Mouse (Mus musculus) embryonic facial prominence, embryonic 14.5 days (tissue): ENCODE results near the gene Tbc1d1. TPM values are rescaled to one million over a fixed set of nuclear protein-coding genes. Genes with fewer than 3 reads are reported as not detected.

ENCODE experiments used
- ATAC-seq: fragments of 200-750 bp; cut with Nextera tagmentation; 2 replicates; pipeline ENCODE4 v1.8.0; 2017; ENCODE audit warnings: low read depth, moderate number of reproducible peaks, moderate TSS enrichment
- DNase-seq: peaks from one replicate; pipeline ENCODE4 v3.0.0-alpha.2; 2015; ENCODE audit warnings: low spot score
- H3K27ac ChIP-seq: fragments of 300-500 bp; sonication (generic); replicated peaks from 2 replicates; pipeline ENCODE4 v1.5.1; 2014; ENCODE audit warnings: low read depth, mild to moderate bottlenecking, low read length, moderate library complexity
- H3K27me3 ChIP-seq: fragments of 300-500 bp; sonication (generic); replicated peaks from 2 replicates; pipeline ENCODE4 v1.6.1; 2014; ENCODE audit warnings: low read length; ENCODE audit not compliant: control insufficient read depth, insufficient read depth
- H3K36me3 ChIP-seq: fragments of 300-500 bp; sonication (generic); 2 replicates; pipeline ENCODE4 v1.6.1; 2014; ENCODE audit warnings: low read length, mixed read lengths; ENCODE audit not compliant: control insufficient read depth, insufficient read depth
- H3K4me1 ChIP-seq: fragments of 300-500 bp; sonication (generic); 2 replicates; pipeline ENCODE4 v1.6.1; 2014; ENCODE audit warnings: antibody characterized with exemption, low read length; ENCODE audit not compliant: control insufficient read depth, insufficient read depth
- H3K4me2 ChIP-seq: fragments of 300-500 bp; sonication (generic); 2 replicates; pipeline ENCODE4 v1.6.1; 2014; ENCODE audit warnings: low read depth, mild to moderate bottlenecking, low read length, moderate library complexity, mixed read lengths
- H3K4me3 ChIP-seq: fragments of 300-500 bp; sonication (generic); 2 replicates; pipeline ENCODE4 v1.5.1; 2014; ENCODE audit warnings: low read depth, mild to moderate bottlenecking, low read length
- H3K9ac ChIP-seq: fragments of 300-500 bp; sonication (generic); 2 replicates; pipeline ENCODE4 v1.6.1; 2014; ENCODE audit warnings: low read depth, mild to moderate bottlenecking, low read length, moderate library complexity, mixed read lengths
- H3K9me3 ChIP-seq: fragments of 300-500 bp; sonication (generic); 2 replicates; pipeline ENCODE4 v1.6.1; 2016; ENCODE audit warnings: low read length; ENCODE audit not compliant: control insufficient read depth
- WGBS: fragments of 180-500 bp; shearing (Covaris S2); extraction: QIAGEN DNeasy Blood & Tissue Kit; methylation state at CpG from one replicate; pipeline ENCODE4 v1.1.7; 2014; 5-methylcytosine and 5-hydroxymethylcytosine counted together
- polyA plus RNA-seq: library from polyadenylated mRNA; unstranded; fragments of >200 nt; fragmentation: Nextera tagmentation; extraction: Ambion mirVana; gene quantifications from 2 replicates; pipeline ENCODE4 v1.2.1, GENCODE M21; 2014

Tbc1d1 gene
- polyA plus RNA-seq, 1 experiment from 2014 or later: 19.1 TPM

DNA sequence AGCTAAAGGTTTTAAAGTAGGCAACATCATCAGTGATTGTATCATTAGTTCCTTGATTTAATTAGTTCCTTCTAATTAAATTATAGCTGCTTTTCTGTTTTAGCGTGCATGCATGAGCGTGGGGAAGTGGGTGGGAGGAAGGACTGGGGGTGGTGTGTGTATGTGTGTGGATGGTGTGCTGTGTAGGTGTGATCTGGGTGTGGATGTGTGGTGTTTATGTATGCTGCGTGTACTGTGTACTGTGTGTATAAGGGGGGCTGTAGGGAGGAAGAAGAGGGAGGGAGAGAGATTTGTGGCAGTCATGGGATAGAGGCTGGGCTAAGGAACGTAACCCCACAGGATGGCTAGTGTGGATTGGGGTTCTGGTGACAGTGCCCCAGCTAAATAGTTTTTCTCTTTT lies 129.2 kb downstream of the Tbc1d1 start:
- 87% methylated on average over 4 of the region's 4 CpGs for WGBS
- H3K4me1 ChIP-seq: 0 out of 2 replicates have a peak, but pooled peaks cover 3% of the 10 kb centered on the region
- no peak overlapping the region for H3K4me2 ChIP-seq
- H3K27ac ChIP-seq: no peak overlapping the region
- no peak overlapping the region for H3K9ac ChIP-seq
- H3K27me3 ChIP-seq: no peaks in the 10 kb centered on the region
- no peak overlapping the region for H3K4me3 ChIP-seq
- H3K9me3 ChIP-seq: no peaks in the 10 kb centered on the region
- ATAC-seq (no peak), DNase-seq (no peak)
- H3K36me3 ChIP-seq: peaks cover 38% of the 10 kb centered on the region

DNA sequence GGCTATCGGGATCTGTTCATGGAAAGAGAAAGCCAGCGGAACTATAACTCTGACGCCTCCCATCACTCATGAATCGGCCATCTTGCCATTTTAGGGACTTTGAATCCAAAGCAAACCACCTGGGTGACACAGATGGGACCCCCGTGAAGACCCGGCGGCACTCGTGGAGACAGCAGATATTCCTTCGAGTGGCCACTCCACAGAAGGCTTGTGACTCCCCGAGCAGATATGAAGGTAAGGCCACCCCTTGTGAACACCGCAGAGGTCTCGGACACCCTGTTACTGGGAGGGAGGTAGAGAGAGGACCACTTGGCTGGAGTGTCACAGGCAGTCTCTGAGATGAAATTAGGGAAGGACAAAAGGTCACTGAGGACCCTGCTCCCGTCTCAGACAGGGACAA lies 129.7 kb downstream of the Tbc1d1 start:
- H3K9ac ChIP-seq: no peak overlapping the region
- H3K4me1 ChIP-seq: 0 out of 2 replicates have a peak, but pooled peaks cover 3% of the 10 kb centered on the region
- no peak overlapping the region for H3K4me2 ChIP-seq
- ATAC-seq (no peak), DNase-seq (no peak)
- no peak overlapping the region for H3K4me3 ChIP-seq
- H3K36me3 ChIP-seq: peaks cover 33% of the 10 kb centered on the region
- no peaks in the 10 kb centered on the region for H3K27me3 ChIP-seq
- H3K9me3 ChIP-seq: no peaks in the 10 kb centered on the region
- 93% methylated on average over 13 of the region's 13 CpGs for WGBS
- no peak overlapping the region for H3K27ac ChIP-seq

DNA sequence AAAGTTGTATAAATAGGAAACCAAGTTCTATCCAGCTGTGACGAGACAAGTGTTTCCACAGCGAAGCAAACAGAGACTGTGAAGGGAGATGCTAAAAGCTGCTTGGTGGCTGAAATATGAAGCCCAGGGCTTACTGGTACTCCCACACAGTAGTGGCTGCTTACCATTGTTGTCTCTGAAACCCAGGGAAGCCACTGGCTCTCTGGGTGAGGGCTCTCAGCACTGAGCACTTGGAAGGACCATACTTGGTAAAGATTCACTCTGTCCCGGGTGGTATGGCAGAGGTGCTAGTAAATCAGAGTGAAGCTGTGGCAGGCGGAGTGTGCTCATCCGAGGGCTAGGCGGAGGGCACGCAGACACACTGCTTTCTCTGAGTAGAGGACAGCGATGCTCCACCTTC lies 131.2 kb downstream of the Tbc1d1 start:
- WGBS: 87% methylated on average over 8 of the region's 8 CpGs
- no peak overlapping the region for H3K4me2 ChIP-seq
- H3K9ac ChIP-seq: no peak overlapping the region
- DNase-seq (no peak), ATAC-seq (no peak)
- H3K9me3 ChIP-seq: no peaks in the 10 kb centered on the region
- no peaks in the 10 kb centered on the region for H3K27me3 ChIP-seq
- peaks cover 24% of the 10 kb centered on the region for H3K36me3 ChIP-seq
- no peak overlapping the region for H3K4me3 ChIP-seq
- H3K27ac ChIP-seq: no peak overlapping the region
- 0 out of 2 replicates have a peak, but pooled peaks cover 3% of the 10 kb centered on the region for H3K4me1 ChIP-seq

DNA sequence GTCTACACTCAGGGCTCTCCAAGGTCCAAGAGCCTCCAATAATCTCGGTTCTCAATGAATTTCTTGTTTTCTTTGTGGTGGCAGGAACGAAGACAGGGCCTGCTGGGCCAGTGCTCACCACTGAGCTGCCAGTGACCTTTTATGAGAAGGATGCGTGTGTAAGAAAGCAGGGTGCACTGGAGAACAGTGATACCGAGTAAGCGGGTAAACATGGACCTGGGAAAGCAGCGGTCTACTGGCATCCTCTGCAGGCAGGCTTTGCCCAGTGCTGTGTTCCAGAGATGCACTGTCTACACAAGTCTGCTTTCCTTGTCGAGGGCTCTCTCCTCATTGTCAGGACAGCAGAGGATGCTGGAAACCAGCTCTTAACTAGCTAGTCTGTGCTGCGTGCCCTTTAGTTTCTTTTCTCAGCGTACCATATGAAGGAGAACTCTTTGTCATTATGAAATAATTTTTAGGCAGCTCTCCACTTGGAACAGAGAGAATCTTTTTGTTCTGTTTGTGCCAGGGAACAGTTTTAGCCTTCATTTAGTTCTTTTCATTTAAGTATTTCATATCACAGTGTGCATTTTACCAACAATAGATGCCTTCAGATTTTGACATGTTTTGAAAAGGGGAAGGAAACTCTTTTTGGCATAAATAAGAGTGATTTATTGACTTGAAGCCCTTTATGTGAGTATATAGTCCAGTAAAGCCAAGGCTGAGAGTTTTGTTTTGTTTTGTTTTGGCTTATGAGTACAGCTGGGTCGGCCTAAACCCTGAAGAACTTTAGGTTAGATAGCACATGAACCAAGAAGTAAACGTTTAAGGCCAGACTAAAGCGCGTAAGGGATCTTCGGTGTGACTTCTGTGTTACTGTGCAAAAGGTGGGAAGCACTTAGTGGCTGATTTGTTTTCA lies 132.2 kb downstream of the Tbc1d1 start:
- H3K27me3 ChIP-seq: no peaks in the 10 kb centered on the region
- H3K4me3 ChIP-seq: no peak overlapping the region
- 0 out of 2 replicates have a peak, but pooled peaks cover 3% of the 10 kb centered on the region for H3K4me1 ChIP-seq
- no peaks in the 10 kb centered on the region for H3K9me3 ChIP-seq
- ATAC-seq (no peak), DNase-seq (no peak)
- H3K36me3 ChIP-seq: peaks cover 15% of the 10 kb centered on the region; the same call in 1 of the 2 replicates
- no peak overlapping the region for H3K4me2 ChIP-seq
- WGBS: 89% methylated on average over 14 of the region's 14 CpGs
- H3K9ac ChIP-seq: no peak overlapping the region
- no peak overlapping the region for H3K27ac ChIP-seq

DNA sequence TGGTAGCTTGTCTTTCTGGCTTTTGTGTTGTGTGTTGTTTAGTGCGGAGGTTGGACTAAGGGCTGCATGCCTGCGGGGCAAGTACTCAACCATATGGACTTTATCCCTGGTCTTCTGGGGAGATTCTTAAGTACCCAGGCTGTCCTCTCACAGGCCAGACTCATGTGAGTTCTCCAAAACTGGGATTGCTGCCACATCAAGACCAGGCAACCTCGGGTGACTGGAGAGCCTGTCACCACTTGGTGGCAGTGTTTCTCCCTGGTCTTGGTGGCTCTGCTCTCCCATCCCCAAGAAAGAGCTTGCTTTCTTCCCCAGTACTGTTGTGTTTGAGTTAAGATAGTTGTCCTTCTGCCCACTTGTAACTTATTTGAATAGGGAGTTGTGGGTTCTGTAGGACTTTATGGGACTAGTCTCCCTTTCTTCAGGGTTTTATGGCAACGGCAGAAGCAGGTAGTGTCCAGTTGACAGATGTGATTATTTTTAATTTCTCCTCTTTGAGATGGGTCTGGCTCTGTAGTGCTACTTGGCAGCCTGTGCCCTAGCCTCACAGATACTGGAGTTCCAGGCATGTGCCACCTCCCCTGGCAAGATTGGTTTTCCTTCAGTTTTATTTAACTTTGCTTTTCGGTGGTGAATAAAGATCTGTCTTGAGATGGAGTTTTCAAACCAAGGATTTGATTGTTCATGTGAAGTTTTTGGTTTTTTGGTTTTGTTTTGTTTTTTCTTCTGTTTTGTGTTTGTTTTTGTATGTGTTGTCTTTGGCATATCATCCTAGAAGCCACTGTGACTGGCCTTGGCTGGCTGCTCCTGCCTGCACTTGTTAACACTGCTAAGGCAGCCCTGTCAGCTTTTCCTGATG lies 133.3 kb downstream of the Tbc1d1 start:
- no peak overlapping the region for H3K27ac ChIP-seq
- H3K4me2 ChIP-seq: no peak overlapping the region
- H3K9me3 ChIP-seq: no peaks in the 10 kb centered on the region
- no peak overlapping the region for H3K4me3 ChIP-seq
- peak; percentile 89 for DNase-seq
- no peaks in the 10 kb centered on the region for H3K27me3 ChIP-seq
- 0 out of 2 replicates have a peak, but pooled peaks cover 3% of the 10 kb centered on the region for H3K4me1 ChIP-seq
- peak; percentile 75 for ATAC-seq
- peaks cover 15% of the 10 kb centered on the region; the same call in 1 of the 2 replicates for H3K36me3 ChIP-seq
- no peak overlapping the region for H3K9ac ChIP-seq
- WGBS: 58% methylated on average over 5 of the region's 5 CpGs

DNA sequence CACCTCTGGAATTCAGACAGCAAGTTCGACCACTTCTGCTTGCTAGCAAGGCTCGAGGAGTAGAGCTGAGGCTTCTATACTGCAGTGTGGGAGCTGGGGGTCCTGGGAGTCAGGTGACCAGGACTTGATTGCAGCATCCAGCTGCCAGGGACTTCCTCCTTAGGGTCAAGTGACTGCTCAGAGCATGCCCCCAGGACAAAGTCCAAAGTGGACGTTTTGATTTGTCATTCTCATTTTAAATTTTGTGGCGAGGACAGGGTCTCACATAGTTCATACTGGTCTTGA lies 133.9 kb downstream of the Tbc1d1 start:
- no peak overlapping the region for H3K4me3 ChIP-seq
- ATAC-seq: no peak
- no peak overlapping the region for H3K4me2 ChIP-seq
- no peak overlapping the region for H3K9ac ChIP-seq
- WGBS: 37% methylated on average over 4 of the region's 4 CpGs
- no peak for DNase-seq
- H3K9me3 ChIP-seq: no peaks in the 10 kb centered on the region
- H3K4me1 ChIP-seq: 0 out of 2 replicates have a peak, but pooled peaks cover 3% of the 10 kb centered on the region
- peaks cover 15% of the 10 kb centered on the region; the same call in 1 of the 2 replicates for H3K36me3 ChIP-seq
- H3K27me3 ChIP-seq: no peaks in the 10 kb centered on the region
- no peak overlapping the region for H3K27ac ChIP-seq

DNA sequence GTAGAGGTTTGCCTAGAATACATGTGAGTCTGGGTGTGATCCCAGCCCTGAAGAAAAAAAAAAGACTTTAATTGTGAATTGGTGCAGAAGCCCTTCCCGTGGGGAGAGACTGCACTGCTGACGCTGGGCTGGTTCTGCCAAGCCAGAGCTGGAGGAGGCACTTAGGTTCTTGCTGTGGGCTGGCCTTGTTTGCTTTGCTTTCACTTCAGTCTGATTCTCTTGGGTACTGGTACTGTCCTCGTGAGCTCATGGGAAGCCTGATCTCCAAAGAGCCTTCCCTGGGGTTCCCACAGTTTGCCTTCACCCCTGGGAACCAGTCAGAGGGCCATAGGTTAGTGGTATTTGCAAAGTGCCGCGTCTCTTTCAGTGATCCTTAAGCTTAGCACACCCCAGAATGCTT lies 135.6 kb downstream of the Tbc1d1 start:
- Histone ChIP-seq H3K9ac (no peak overlapping the region), H3K4me1 (0 out of 2 replicates have a peak, but pooled peaks cover 3% of the 10 kb centered on the region), H3K27me3 (no peaks in the 10 kb centered on the region), H3K9me3 (no peaks in the 10 kb centered on the region), H3K4me3 (no peak overlapping the region), H3K4me2 (no peak overlapping the region), H3K27ac (no peak overlapping the region), H3K36me3 (peaks cover 17% of the 10 kb centered on the region; the same call in 1 of the 2 replicates)
- ATAC-seq: no peak
- WGBS: 68% methylated on average over 5 of the region's 5 CpGs
- DNase-seq: no peak

DNA sequence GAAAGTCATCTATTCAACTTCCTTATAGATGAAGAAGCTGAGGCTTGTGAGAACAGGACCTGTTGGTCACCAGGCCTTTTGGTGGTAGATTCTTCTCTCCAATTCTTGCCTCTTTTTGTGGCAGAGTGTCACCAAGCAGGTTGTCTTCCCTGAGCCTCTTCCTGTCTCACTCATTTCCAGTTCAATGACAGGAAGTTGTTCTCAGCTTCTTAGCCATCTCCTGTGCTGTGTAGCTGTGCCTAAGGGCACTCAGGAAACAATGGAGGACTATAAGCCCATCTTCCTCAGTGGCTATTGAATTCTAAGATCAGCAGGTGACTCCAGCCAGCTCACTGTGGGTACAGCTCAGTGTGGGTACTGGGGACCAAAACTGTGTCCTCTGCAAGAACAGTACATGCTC lies 139.5 kb downstream of the Tbc1d1 start:
- DNase-seq (no peak), ATAC-seq (no peak)
- no peaks in the 10 kb centered on the region for H3K27me3 ChIP-seq
- H3K9ac ChIP-seq: no peak overlapping the region
- no peak overlapping the region for H3K4me3 ChIP-seq
- peaks cover 12% of the 10 kb centered on the region; the same call in 1 of the 2 replicates for H3K36me3 ChIP-seq
- no peak overlapping the region for H3K27ac ChIP-seq
- H3K4me2 ChIP-seq: no peak overlapping the region
- H3K9me3 ChIP-seq: no peaks in the 10 kb centered on the region
- peaks cover 19% of the 10 kb centered on the region for H3K4me1 ChIP-seq
